Mouse (Mus musculus) frontal cortex, postnatal 10 days (tissue): Measurements from ENCODE around the gene Hmx3.
A peak's percentile ranks its signal among the peaks of the same experiment; 100 is the strongest.

ENCODE experiments used
- DNase-seq, 2 experiments: peaks; one replicate each; pipeline ENCODE4 v3.0.0; 2022; ENCODE audit warnings: low spot score in 2 of 2, mixed read lengths in 1 of 2

Hmx3 gene

GRCm38 (mm10) chr7:131542115-131542871 lies at the start of gene Hmx3:
TSS of gene Hmx3 (plus strand) at chr7:131542867.
- no peak for DNase-seq

DNA sequence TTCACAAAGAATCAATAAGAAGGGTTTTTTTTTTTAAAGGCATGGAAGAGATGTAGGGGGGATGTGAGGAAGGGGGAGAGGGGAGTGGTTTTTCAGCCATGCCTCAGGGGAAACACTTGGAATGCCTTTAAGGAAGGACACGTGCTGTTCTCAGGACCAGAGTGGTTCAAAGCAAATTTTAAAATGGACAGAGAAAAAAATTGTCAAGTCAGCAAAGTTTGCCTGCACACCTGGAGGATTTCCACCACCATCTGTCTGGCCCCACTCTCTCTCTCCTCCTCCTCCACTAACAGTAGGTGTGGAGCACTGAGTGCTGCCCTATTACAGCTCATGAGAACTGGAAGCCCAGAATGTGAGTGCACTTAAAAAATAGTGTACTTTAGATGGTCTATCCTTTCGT lies 38.9 kb upstream of the Hmx3 start:
- DNase-seq, result no peak

- DNase-seq, result peak; percentile 53 to 76
Measured at GRCm38 (mm10) chr7:131539979-131540378, 2.7 kb upstream of the Hmx3 start.

- no peak for DNase-seq
Measured at GRCm38 (mm10) chr7:131541184-131542114, 1.2 kb upstream of the Hmx3 start.

- no peak for DNase-seq
Measured at GRCm38 (mm10) chr7:131542872-131543622, 380 bp downstream of the Hmx3 start.

GRCm38 (mm10) chr7:131543623-131544481 lies 1.2 kb downstream of the Hmx3 start:
- DNase-seq, result no peak

GRCm38 (mm10) chr7:131544871-131545270 lies 2.2 kb downstream of the Hmx3 start:
- no peak for DNase-seq

DNA sequence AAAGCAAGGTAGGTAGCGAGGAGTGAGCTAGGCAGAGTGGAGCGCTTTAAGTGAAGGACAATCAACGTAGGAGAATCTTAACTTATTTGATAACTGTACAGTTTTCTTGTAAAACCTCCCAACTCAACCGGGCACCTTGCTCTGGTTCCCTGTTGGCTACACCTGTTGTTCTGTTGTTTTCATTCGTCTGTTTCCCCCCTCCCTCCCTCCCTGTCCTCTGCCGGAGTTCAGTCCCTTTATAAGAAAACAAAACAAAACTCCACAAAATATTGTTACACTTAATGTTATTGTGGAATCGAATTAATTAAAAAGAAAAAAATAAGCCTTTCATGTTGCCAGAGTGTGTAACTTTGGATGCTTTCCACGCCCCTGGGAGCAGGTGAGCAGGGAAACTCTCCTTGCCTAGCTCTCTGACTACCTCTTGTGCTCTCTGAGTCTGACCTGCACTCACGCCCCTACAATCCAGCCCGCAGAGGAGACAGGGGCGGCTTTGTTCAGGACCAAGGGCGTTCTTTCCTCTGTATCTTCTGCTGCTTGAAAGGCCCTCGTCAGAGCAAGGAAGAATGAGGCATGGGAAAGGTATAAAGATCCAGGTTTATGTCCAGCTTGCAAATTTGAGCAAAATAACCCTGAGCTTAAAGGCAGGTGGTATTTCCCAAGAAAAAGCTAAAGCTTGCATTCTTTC lies 3.2 kb downstream of the Hmx3 start:
- DNase-seq, result no peak

DNA sequence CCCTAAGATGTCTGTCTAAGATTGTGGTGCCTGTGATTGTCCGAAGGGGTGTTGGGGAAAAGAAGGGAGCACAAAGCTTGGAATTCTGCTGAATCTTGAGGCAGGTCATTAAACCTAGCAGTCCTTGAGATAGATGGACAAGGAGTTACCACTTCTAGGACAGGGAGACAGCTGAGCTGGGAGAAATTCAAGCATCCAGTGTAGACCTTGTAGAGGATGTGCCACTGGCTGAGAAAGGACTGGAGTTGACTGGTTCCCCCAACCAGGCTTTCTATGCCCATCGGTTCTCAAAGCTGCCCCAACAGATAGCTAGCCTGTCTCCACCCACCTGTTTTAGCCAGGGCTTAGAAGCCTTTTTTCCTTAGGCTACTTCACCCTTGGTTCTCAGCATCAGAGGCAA lies 3.8 kb downstream of the Hmx3 start:
- no peak for DNase-seq

GRCm38 (mm10) chr7:131547481-131547880 lies 4.8 kb downstream of the Hmx3 start:
- no peak for DNase-seq

DNA sequence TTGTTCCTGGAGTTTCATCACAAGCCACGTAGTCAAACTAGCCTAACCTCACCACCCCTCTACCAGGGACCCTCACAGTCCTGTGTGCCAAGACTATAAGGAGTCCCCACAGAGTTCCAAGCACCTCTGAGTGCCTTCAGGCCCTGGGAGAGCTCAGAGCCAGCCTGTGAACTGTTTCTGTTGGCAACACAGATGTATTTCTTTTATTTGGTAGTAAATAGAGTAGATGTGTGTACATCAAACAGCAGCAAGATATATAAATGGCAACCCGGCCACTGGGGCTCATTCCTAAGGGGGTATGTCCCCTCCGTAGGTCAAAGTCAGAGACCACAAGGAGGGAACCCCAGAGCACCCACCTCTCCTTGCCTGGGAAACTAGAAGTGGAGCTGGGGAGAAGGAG lies 5.8 kb downstream of the Hmx3 start, which contains the start of gene Hmx2:
Gene Hmx2, plus strand, starts transcription at position 301 of the 400 bp plus-strand sequence.
- no peak for DNase-seq

GRCm38 (mm10) chr7:131551471-131551870 lies 8.8 kb downstream of the Hmx3 start:
- DNase-seq, result no peak

DNA sequence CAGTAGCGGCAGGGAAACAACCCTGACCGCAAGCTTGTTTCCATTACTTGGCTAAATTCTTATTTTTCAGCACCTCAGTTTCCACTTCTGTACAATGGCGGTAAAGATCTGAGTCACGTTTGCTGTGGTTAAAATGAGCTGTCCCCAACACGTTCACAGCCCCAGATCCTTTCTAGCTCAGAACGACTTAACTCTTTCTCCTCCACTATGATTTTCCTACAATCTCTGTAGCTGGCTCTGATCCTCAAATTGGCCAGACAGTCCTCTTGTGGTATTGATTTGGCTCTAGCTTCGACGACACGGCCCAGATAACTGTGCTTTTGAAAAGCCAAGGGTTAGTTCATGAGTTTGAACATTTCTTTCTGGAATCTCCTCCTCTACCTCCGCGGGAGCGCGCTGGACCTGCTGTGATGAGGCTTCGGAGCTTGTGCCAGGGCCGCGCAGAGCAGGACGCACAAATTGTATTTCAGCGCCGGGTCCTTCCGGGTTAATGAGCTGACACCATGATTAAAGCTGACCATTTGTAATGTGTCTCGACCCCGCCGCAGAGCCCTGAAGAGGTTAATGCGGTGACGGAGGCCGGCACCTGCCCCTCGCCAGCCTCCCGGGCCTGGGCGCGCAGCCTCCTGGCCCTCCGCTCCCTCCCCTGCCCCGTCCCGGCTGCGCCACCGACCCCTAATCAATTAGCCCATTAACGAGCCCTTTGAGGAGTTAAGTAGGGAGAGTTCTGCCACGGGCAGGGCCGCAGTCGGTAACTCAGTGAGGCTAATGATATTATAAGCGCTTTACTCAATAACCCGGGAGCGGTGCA lies 9.5 kb downstream of the Hmx3 start:
- no peak for DNase-seq

GRCm38 (mm10) chr7:131552781-131553180 lies 10.1 kb downstream of the Hmx3 start:
- no peak for DNase-seq

- no peak for DNase-seq
Measured at GRCm38 (mm10) chr7:131553771-131554175, 11.1 kb downstream of the Hmx3 start.

DNA sequence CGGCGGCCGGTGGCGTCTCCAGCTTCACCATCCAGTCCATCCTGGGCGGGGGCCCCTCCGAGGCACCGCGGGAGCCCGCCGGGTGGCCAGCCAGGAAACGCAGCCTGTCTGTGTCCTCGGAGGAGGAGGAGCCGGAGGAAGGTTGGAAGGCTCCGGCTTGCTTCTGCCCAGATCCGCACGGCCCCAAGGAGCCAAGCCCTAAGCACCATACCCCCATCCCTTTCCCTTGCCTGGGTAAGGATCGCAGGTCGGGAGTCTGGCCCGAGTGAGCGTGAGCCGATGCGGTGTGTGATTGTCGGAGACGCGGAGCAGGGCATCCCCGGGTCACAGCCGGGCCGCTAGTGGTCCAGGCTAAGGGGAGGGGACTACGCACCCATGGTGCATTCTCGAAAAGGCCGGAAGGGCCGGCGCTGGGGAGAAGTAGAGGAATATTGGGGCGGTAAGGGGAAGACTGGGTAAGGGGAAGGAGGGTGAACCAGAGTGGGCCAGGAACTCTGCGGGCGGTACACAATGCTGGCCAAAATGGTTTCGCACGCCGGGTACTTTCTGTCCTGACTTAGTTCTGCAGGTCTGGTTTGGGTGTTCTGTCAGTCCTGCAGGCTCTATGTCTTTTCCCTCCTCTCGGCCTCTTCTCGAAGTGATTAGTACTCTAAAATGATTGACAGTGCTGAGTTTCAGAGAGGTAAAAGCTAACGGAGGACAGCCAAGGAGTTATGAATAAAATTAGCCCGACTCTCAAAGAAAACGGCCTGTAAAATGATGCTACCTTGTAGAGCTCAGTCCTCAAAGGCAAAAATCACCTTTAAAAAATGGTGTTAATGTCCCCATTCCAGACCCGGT lies 11.9 kb downstream of the Hmx3 start:
- DNase-seq, result no peak

GRCm38 (mm10) chr7:131555301-131556081 lies 12.8 kb downstream of the Hmx3 start:
- no peak for DNase-seq

GRCm38 (mm10) chr7:131556116-131556515 lies 13.4 kb downstream of the Hmx3 start:
- DNase-seq, result no peak
